Mouse (Mus musculus) forebrain, embryonic 16.5 days (tissue): ENCODE data around the gene P2ry10. TPM values are rescaled to one million over a fixed set of nuclear protein-coding genes. Genes with fewer than 3 reads are reported as not detected.

Experiments
- ATAC-seq: fragments of 200-750 bp; cut with Nextera tagmentation; 2 replicates; pipeline ENCODE4 v1.8.0; 2017; ENCODE audit warnings: mild to moderate bottlenecking, moderate library complexity
- H3K27ac ChIP-seq: fragments of 300-500 bp; sonication (generic); 2 replicates; pipeline ENCODE4 v1.5.1; 2014; ENCODE audit warnings: low read length, control low read depth
- H3K27me3 ChIP-seq: fragments of 300-500 bp; sonication (generic); replicated peaks from 2 replicates; pipeline ENCODE4 v1.6.1; 2014; ENCODE audit warnings: low read length; ENCODE audit not compliant: control insufficient read depth, insufficient read depth
- H3K36me3 ChIP-seq: fragments of 300-500 bp; sonication (generic); 2 replicates; pipeline ENCODE4 v1.6.1; 2014; ENCODE audit not compliant: control insufficient read depth, insufficient read depth
- H3K4me1 ChIP-seq: fragments of 300-500 bp; sonication (generic); replicated peaks from 2 replicates; pipeline ENCODE4 v1.6.1; 2014; ENCODE audit warnings: low read length; ENCODE audit not compliant: control insufficient read depth, insufficient read depth
- H3K4me2 ChIP-seq: fragments of 300-500 bp; sonication (generic); 2 replicates; pipeline ENCODE4 v1.6.1; 2014; ENCODE audit warnings: mild to moderate bottlenecking, low read length, control low read depth
- H3K4me3 ChIP-seq: fragments of 300-500 bp; sonication (generic); replicated peaks from 2 replicates; pipeline ENCODE4 v1.5.1; 2014; ENCODE audit warnings: mild to moderate bottlenecking, low read length, control low read depth
- H3K9ac ChIP-seq: fragments of 300-500 bp; sonication (generic); replicated peaks from 2 replicates; pipeline ENCODE4 v1.6.1; 2014; ENCODE audit warnings: low read depth, low read length, control low read depth
- H3K9me3 ChIP-seq: fragments of 300-500 bp; sonication (generic); 2 replicates; pipeline ENCODE4 v1.6.1; 2016; ENCODE audit warnings: low read length; ENCODE audit not compliant: control insufficient read depth
- WGBS: fragments of 180-500 bp; shearing (Covaris S2); extraction: QIAGEN DNeasy Blood & Tissue Kit; methylation state at CpG from one replicate; pipeline ENCODE4 v1.1.7; 2014; 5-methylcytosine and 5-hydroxymethylcytosine counted together
- polyA plus RNA-seq: library from polyadenylated mRNA; unstranded; fragments of >200 nt; fragmentation: Nextera tagmentation; extraction: Ambion mirVana; gene quantifications from 2 replicates; pipeline ENCODE4 v1.2.1, GENCODE M21; 2015

The P2ry10 gene
- polyA plus RNA-seq, 1 experiment from 2014 or later, result not detected

DNA sequence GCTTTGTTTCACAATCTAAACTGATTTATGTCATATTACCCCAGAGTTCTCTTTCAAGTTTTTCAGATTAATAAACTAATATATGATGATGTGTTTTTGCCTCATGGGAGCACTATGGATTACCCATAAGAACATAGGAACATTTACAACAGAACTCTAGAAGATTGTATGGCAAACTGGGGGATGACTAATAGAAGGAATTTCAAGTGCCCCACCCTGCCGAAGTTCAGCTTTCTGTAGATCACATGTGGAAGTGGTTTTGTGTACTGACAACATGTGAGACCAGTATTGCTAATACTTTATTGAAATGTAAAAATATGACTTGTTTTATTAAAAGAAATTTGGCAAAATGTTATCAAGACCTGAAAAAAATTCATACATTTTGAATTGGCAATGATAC lies 28.7 kb downstream of the P2ry10 start:
- no peaks in the 10 kb centered on the region for H3K36me3 ChIP-seq
- no peaks in the 10 kb centered on the region for H3K4me1 ChIP-seq
- ATAC-seq, result no peak
- no peak overlapping the region for H3K4me2 ChIP-seq
- WGBS, result 84% methylated on average over 1 of the region's 1 CpGs
- no peak overlapping the region for H3K27ac ChIP-seq
- no peak overlapping the region for H3K9ac ChIP-seq
- H3K27me3 ChIP-seq, result no peaks in the 10 kb centered on the region
- no peaks in the 10 kb centered on the region for H3K9me3 ChIP-seq
- H3K4me3 ChIP-seq, result no peak overlapping the region

DNA sequence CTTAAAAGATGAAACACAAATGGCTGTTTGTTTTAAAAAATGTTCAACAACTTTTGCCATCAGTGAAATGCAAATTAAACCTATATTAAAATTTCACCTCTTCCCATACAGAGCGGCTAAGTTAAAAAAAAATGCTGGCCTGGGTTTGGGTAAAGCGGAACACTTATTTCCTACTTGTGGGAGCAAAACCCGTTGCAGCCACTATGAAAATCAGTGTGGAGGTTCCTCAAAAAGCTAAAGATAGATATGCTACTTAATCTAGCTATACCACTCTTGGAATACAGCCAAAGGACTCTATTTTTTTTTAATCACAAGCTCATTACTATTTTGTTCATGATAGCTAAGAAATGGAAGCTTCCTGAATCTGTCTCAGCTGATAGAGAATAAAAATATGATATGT lies 54.9 kb downstream of the P2ry10 start:
- H3K4me3 ChIP-seq, result no peak overlapping the region
- WGBS, result 83% methylated on average over 3 of the region's 3 CpGs

DNA sequence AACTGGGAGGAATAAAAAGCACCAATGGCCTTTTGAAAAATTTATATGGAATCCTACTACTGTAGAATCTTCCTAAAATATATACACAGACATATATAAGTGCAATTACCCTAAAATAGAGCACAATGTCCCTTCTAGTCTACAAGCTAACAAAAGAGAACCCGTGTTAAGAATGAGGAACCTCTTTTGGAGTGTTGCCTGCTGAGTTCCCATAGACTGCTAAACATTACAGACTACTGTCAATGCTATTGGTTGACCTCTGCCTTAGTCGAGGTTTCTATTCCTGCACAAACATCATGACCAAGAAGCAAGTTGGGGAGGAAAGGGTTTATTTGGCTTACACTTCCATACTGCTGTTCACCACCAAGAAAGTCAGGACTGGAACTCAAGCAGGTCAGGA lies 55.6 kb downstream of the P2ry10 start:
- Histone ChIP-seq H3K4me3 (no peak overlapping the region), H3K4me2 (no peak overlapping the region), H3K36me3 (no peaks in the 10 kb centered on the region), H3K4me1 (no peaks in the 10 kb centered on the region), H3K27me3 (no peaks in the 10 kb centered on the region), H3K9ac (no peak overlapping the region), H3K27ac (no peak overlapping the region), H3K9me3 (no peaks in the 10 kb centered on the region)
- WGBS, result 74% methylated on average over 2 of the region's 2 CpGs
- ATAC-seq, result no peak

More for the DNA sequence above, 54.9 kb downstream of the P2ry10 start:
- no peaks in the 10 kb centered on the region for H3K4me1 ChIP-seq
- ATAC-seq, result no peak
- H3K36me3 ChIP-seq, result no peaks in the 10 kb centered on the region
- H3K27me3 ChIP-seq, result no peaks in the 10 kb centered on the region
- no peak overlapping the region for H3K4me2 ChIP-seq
- no peak overlapping the region for H3K27ac ChIP-seq
- H3K9ac ChIP-seq, result no peak overlapping the region
- no peaks in the 10 kb centered on the region for H3K9me3 ChIP-seq

DNA sequence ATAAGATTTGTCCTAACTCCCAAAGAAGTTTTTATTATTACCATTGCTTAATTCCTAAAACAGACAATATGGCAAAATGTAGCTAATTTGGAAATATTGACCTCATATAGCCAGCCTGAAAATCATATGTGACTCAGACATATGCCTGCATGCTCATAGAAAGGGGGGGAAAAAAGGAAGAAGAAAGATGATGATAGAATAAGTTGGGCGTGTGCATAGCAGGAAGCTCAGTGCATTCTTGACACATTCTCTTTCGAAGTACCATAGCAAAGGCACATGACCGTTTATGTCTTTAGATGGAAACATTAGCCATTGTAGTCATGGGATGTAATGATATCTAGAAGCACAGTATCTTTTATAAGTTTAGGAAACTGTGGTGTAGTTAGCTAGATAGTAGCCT lies 60.4 kb downstream of the P2ry10 start, which contains the start of gene P2ry10b:
Gene P2ry10b (plus strand): TSS at position 247 of the 400 bp plus-strand sequence.
- H3K27ac ChIP-seq, result no peak within 1 kb of the TSS
- 90% methylated on average over 3 of the region's 3 CpGs for WGBS
- no peak within 1 kb of the TSS for H3K9ac ChIP-seq
- H3K9me3 ChIP-seq, result no peaks in the 10 kb centered on the region
- no peaks in the 10 kb centered on the region for H3K27me3 ChIP-seq
- no peaks in the 10 kb centered on the region for H3K4me1 ChIP-seq
- ATAC-seq, result no peak
- H3K4me2 ChIP-seq, result no peak within 1 kb of the TSS
- H3K4me3 ChIP-seq, result no peak within 1 kb of the TSS
- H3K36me3 ChIP-seq, result no peaks in the 10 kb centered on the region

DNA sequence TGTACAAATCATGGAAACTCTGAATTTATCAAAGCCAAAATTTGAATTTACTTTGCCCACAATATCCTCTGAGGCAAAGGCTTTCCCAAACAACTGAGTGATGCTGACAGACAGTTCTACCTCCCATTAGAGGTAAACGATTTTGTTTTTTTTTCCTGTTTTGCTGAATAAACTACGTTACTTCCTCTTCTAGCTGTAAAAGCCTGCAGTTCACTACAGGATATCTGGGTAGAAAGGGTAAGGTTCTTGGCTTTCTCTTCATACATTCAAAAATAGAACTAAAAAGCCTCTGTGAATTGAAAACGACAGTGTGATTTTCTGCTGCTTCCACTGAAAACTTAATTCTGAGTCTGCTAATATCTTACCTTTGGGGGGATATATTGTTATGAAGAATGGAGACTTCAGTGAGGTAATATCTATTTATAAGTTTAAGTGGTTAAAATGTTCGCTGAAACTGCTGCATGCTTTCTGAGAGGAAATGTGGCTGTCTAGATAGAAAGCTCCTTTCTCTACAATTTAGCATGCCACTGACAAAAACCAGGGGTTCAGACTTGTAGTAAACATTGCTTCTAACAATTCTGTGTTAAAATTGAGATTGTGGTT lies 61.2 kb downstream of the P2ry10 start:
- Histone ChIP-seq H3K9ac (no peak overlapping the region), H3K9me3 (no peaks in the 10 kb centered on the region), H3K4me2 (no peak overlapping the region), H3K4me1 (no peaks in the 10 kb centered on the region), H3K27ac (no peak overlapping the region), H3K4me3 (no peak overlapping the region), H3K27me3 (no peaks in the 10 kb centered on the region), H3K36me3 (no peaks in the 10 kb centered on the region)
- ATAC-seq, result no peak
- 64% methylated on average over 4 of the region's 4 CpGs for WGBS

DNA sequence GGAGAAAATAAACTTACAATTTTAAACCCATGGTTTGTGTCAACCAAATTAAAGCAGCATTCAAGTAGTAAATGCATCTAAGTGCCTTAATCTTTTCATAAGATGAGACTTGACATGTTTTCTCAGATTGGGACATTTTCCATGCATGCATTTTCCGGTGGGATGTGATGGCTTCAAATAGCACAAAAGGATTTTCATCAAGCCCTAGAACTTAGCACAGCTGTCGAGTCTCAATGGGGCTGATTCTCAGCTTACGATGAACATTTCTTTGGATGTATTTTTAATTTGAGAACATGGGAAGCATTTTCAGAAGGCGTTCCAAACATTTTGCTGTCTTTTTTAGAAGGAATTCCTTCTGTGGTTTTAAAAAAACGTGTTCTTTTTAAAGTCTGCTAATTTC lies 61.7 kb downstream of the P2ry10 start:
- H3K4me1 ChIP-seq, result no peaks in the 10 kb centered on the region
- H3K36me3 ChIP-seq, result no peaks in the 10 kb centered on the region
- no peak overlapping the region for H3K27ac ChIP-seq
- no peaks in the 10 kb centered on the region for H3K27me3 ChIP-seq
- no peaks in the 10 kb centered on the region for H3K9me3 ChIP-seq
- 43% methylated on average over 5 of the region's 5 CpGs for WGBS
- no peak overlapping the region for H3K4me2 ChIP-seq
- ATAC-seq, result no peak
- no peak overlapping the region for H3K4me3 ChIP-seq
- no peak overlapping the region for H3K9ac ChIP-seq

DNA sequence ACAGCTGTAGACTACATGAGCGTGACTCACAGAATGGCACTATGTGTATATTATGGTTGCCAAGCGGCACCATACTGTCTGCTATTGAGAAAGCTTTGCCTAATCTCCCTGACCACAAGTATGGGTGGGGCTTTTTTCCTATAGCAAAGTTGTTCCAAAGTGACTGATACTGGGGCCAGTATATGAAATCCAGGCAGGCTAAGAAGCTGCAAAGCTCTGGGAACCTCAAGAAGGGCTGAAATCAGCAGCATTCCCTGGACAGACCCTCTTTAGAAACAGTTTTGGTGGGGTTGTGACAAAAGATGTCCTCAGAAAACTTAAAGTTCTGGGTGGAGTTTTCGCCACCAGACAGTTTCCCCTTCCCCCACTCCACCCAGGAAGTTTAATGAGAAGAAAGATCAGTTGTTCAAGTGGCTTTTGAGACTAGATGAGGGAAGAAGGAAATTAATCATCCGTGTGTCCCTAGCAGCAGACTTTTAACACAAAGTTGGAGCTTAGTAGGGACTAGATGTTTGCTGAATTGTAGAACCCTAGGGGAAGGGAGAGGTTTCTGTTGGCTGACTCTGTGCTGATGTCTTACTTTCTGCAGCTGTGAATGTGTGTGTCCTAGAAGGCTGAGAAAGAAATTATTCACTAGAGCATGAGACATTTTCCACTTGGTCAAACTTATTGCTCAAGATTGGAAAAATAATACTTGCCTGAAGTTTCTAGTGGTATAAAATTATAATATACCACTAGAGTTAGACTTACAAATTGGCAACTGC lies 62.6 kb downstream of the P2ry10 start:
- Histone ChIP-seq H3K4me2 (no peak overlapping the region), H3K9me3 (no peaks in the 10 kb centered on the region), H3K4me3 (no peak overlapping the region), H3K9ac (no peak overlapping the region), H3K4me1 (no peaks in the 10 kb centered on the region), H3K36me3 (no peaks in the 10 kb centered on the region), H3K27ac (no peak overlapping the region), H3K27me3 (no peaks in the 10 kb centered on the region)
- 51% methylated on average over 4 of the region's 4 CpGs for WGBS
- no peak for ATAC-seq

Other genes with a start within 250 kb of the P2ry10 start
- gene Rtl3, start 247.8 kb upstream of the P2ry10 start, polyA plus RNA-seq, result 0.76 and 2.0 TPM in 2 replicates
- gene Lpar4, start 167.9 kb upstream of the P2ry10 start, polyA plus RNA-seq, result 4.5 and 6.3 TPM in 2 replicates
- 0.38 and 0.65 TPM in 2 replicates for gene P2ry10b, start 60.4 kb downstream of the P2ry10 start, polyA plus RNA-seq
- gene Gpr174, start 167.4 kb downstream of the P2ry10 start, polyA plus RNA-seq, result 0.09 and 0.24 TPM in 2 replicates